Mouse (Mus musculus): Measurements from ENCODE around the gene Hook2. TPM values are rescaled to one million over a fixed set of nuclear protein-coding genes. Genes with fewer than 3 reads are reported as not detected.
A peak's percentile ranks its signal among the peaks of the same experiment; 100 is the strongest.

The Hook2 gene
- polyA plus RNA-seq, 1 experiment from 2014 or later: 18.2 TPM

GRCm38 (mm10) chr8:84995680-84996079 lies 5.3 kb downstream of the Hook2 start:
- Histone ChIP-seq H3K4me2 (peak overlapping the region; percentile 27; the same call in 1 of the 2 replicates), H3K9me3 (no peaks in the 10 kb centered on the region), H3K4me3 (replicated peaks) (peak overlapping the region; percentile 5; the same call in 1 of the 2 replicates), H3K27me3 (peaks cover 24% of the 10 kb centered on the region), H3K9ac (no peak overlapping the region), H3K36me3 (replicated peaks) (no peaks in the 10 kb centered on the region; the same call in 1 of the 2 replicates), H3K27ac (0 out of 2 replicates have a peak overlapping the region, but pooled peaks have one; percentile 9), H3K4me1 (peaks cover 20% of the 10 kb centered on the region)
- no peak for ATAC-seq (ENCODE audit: low FRiP score)
- WGBS: 29% methylated on average over 25 of the region's 25 CpGs

GRCm38 (mm10) chr8:84996978-84997377 lies 6.6 kb downstream of the Hook2 start:
- H3K4me1 ChIP-seq: peaks cover 14% of the 10 kb centered on the region
- no peak overlapping the region for H3K27ac ChIP-seq
- H3K9ac ChIP-seq: no peak overlapping the region
- H3K9me3 ChIP-seq: no peaks in the 10 kb centered on the region
- H3K27me3 ChIP-seq: peaks cover 24% of the 10 kb centered on the region
- no peak overlapping the region for H3K4me2 ChIP-seq
- ATAC-seq (ENCODE audit: low FRiP score): no peak
- H3K4me3 ChIP-seq (replicated peaks): no peak overlapping the region
- no peaks in the 10 kb centered on the region; the same call in 1 of the 2 replicates for H3K36me3 ChIP-seq (replicated peaks)
- 74% methylated on average over 5 of the region's 5 CpGs for WGBS

GRCm38 (mm10) chr8:84997649-84998295 lies 7.4 kb downstream of the Hook2 start:
- no peak overlapping the region for H3K27ac ChIP-seq
- peak; percentile 81 for ATAC-seq (ENCODE audit: low FRiP score)
- whole genome bisulfite sequencing: under 1% methylated on average over 19 of the region's 19 CpGs
- peak overlapping the region; percentile 10; the same call in 1 of the 2 replicates for H3K4me3 ChIP-seq (replicated peaks)
- H3K27me3 ChIP-seq: peaks cover 21% of the 10 kb centered on the region
- H3K36me3 ChIP-seq (replicated peaks): no peaks in the 10 kb centered on the region; the same call in 1 of the 2 replicates
- H3K4me1 ChIP-seq: peaks cover 14% of the 10 kb centered on the region
- H3K9ac ChIP-seq: no peak overlapping the region; the same call in 1 of the 2 replicates
- H3K4me2 ChIP-seq: peak overlapping the region; percentile 42
- H3K9me3 ChIP-seq: no peaks in the 10 kb centered on the region

- Histone ChIP-seq H3K9ac (no peak overlapping the region), H3K9me3 (0 out of 2 replicates have a peak, but pooled peaks cover 5% of the 10 kb centered on the region), H3K27ac (no peak overlapping the region), H3K4me1 (no peaks in the 10 kb centered on the region), H3K27me3 (peaks cover 54% of the 10 kb centered on the region), H3K4me3 (replicated peaks) (no peak overlapping the region), H3K4me2 (no peak overlapping the region), H3K36me3 (replicated peaks) (no peaks in the 10 kb centered on the region)
- ATAC-seq (ENCODE audit: low FRiP score): no peak
- 17% methylated on average over 25 of the region's 25 CpGs for WGBS
Observed at GRCm38 (mm10) chr8:85007686-85008085, 17.3 kb downstream of the Hook2 start.

GRCm38 (mm10) chr8:85011242-85011641 lies 20.8 kb downstream of the Hook2 start:
- 0 out of 2 replicates have a peak, but pooled peaks cover 5% of the 10 kb centered on the region for H3K9me3 ChIP-seq
- 21% methylated on average over 28 of the region's 28 CpGs for WGBS
- no peaks in the 10 kb centered on the region for H3K36me3 ChIP-seq (replicated peaks)
- no peak for ATAC-seq (ENCODE audit: low FRiP score)
- H3K4me1 ChIP-seq: peaks cover 6% of the 10 kb centered on the region
- no peak overlapping the region for H3K27ac ChIP-seq
- H3K4me2 ChIP-seq: no peak overlapping the region
- peaks cover 74% of the 10 kb centered on the region for H3K27me3 ChIP-seq
- no peak overlapping the region for H3K9ac ChIP-seq
- no peak overlapping the region for H3K4me3 ChIP-seq (replicated peaks)

GRCm38 (mm10) chr8:85013230-85013840 lies 22.9 kb downstream of the Hook2 start:
- WGBS: 6% methylated on average over 25 of the region's 26 CpGs
- Histone ChIP-seq H3K9me3 (0 out of 2 replicates have a peak, but pooled peaks cover 5% of the 10 kb centered on the region), H3K4me3 (replicated peaks) (peak overlapping the region; percentile 37), H3K36me3 (replicated peaks) (peaks cover 12% of the 10 kb centered on the region), H3K27ac (no peak overlapping the region), H3K27me3 (peaks cover 60% of the 10 kb centered on the region), H3K4me1 (peaks cover 6% of the 10 kb centered on the region), H3K4me2 (peak overlapping the region; percentile 76), H3K9ac (peak overlapping the region; percentile 59)
- ATAC-seq (ENCODE audit: low FRiP score): peak; percentile 79; the same call in 1 of the 2 replicates

- Histone ChIP-seq H3K27me3 (peaks cover 50% of the 10 kb centered on the region), H3K9ac (peak within 1 kb of the TSS; percentile 59)
- 61% methylated on average over 1 of the region's 2 CpGs for WGBS
Observed at GRCm38 (mm10) chr8:85014431-85014830, 24.0 kb downstream of the Hook2 start, which contains the start of gene Best2. Gene Best2 (minus strand): TSS chr8:85014531.

GRCm38 (mm10) chr8:85016724-85017123 lies 26.3 kb downstream of the Hook2 start:
- peaks cover 6% of the 10 kb centered on the region for H3K4me1 ChIP-seq
- no peak overlapping the region for H3K4me3 ChIP-seq (replicated peaks)
- H3K9ac ChIP-seq: no peak overlapping the region
- peaks cover 34% of the 10 kb centered on the region for H3K27me3 ChIP-seq
- no peak overlapping the region for H3K27ac ChIP-seq
- ATAC-seq (ENCODE audit: low FRiP score): no peak
- no peak overlapping the region for H3K4me2 ChIP-seq
- peaks cover 46% of the 10 kb centered on the region for H3K36me3 ChIP-seq (replicated peaks)
- no peaks in the 10 kb centered on the region for H3K9me3 ChIP-seq
- WGBS: 72% methylated on average over 10 of the region's 10 CpGs

More at GRCm38 (mm10) chr8:85014431-85014830, 24.0 kb downstream of the Hook2 start, which contains the start of gene Best2:
- ATAC-seq (ENCODE audit: low FRiP score): no peak
- H3K9me3 ChIP-seq: 0 out of 2 replicates have a peak, but pooled peaks cover under 1% of the 10 kb centered on the region
- peaks cover 6% of the 10 kb centered on the region for H3K4me1 ChIP-seq
- no peak within 1 kb of the TSS for H3K27ac ChIP-seq
- H3K4me2 ChIP-seq: peak within 1 kb of the TSS; percentile 76
- H3K36me3 ChIP-seq (replicated peaks): peaks cover 23% of the 10 kb centered on the region
- peak within 1 kb of the TSS; percentile 37 for H3K4me3 ChIP-seq (replicated peaks)

- Histone ChIP-seq H3K4me1 (peaks cover 11% of the 10 kb centered on the region), H3K9me3 (no peaks in the 10 kb centered on the region), H3K36me3 (replicated peaks) (peaks cover 51% of the 10 kb centered on the region), H3K27ac (no peak overlapping the region), H3K27me3 (peaks cover 29% of the 10 kb centered on the region), H3K9ac (no peak overlapping the region), H3K4me2 (no peak overlapping the region), H3K4me3 (replicated peaks) (no peak overlapping the region)
- ATAC-seq (ENCODE audit: low FRiP score): no peak
- 29% methylated on average over 5 of the region's 5 CpGs for WGBS
Observed at GRCm38 (mm10) chr8:85017209-85017608, 26.8 kb downstream of the Hook2 start.

GRCm38 (mm10) chr8:85021514-85022055 lies 31.2 kb downstream of the Hook2 start:
- no peak for ATAC-seq (ENCODE audit: low FRiP score)
- Histone ChIP-seq H3K4me3 (replicated peaks) (no peak overlapping the region), H3K9ac (no peak overlapping the region), H3K9me3 (no peaks in the 10 kb centered on the region), H3K4me1 (peaks cover 29% of the 10 kb centered on the region), H3K36me3 (replicated peaks) (peaks cover 69% of the 10 kb centered on the region), H3K27me3 (no peaks in the 10 kb centered on the region), H3K4me2 (no peak overlapping the region), H3K27ac (no peak overlapping the region)
- 97% methylated on average over 3 of the region's 3 CpGs for WGBS

GRCm38 (mm10) chr8:85023846-85024245 lies 33.4 kb downstream of the Hook2 start:
- no peak for ATAC-seq (ENCODE audit: low FRiP score)
- Histone ChIP-seq H3K27me3 (no peaks in the 10 kb centered on the region), H3K36me3 (replicated peaks) (peaks cover 52% of the 10 kb centered on the region), H3K9me3 (no peaks in the 10 kb centered on the region), H3K4me2 (peak overlapping the region; percentile 97), H3K4me3 (replicated peaks) (peak overlapping the region; percentile 90), H3K27ac (no peak overlapping the region), H3K9ac (no peak overlapping the region), H3K4me1 (peaks cover 42% of the 10 kb centered on the region)
- WGBS: 95% methylated on average over 3 of the region's 3 CpGs

Measured in forebrain, embryonic 12.5 days (tissue).